Mouse (Mus musculus) lung, adult 18-20 months (tissue): ENCODE measurements around the gene Grin3b.
A peak's percentile ranks its signal among the peaks of the same experiment; 100 is the strongest.

ENCODE experiments used
- DNase-seq, 2 experiments: peaks; one replicate each; pipeline ENCODE4 v3.0.0; 2022; ENCODE audit warnings: mixed read lengths in 2 of 2

Gene Grin3b

GRCm38 (mm10) chr10:80019471-80020131 lies 49.1 kb downstream of the Grin3b start:
- peak in 1 of 2 experiments; percentile 44 for DNase-seq

GRCm38 (mm10) chr10:80020191-80020590 lies 49.7 kb downstream of the Grin3b start:
- no peak for DNase-seq

- DNase-seq = no peak
Measured at GRCm38 (mm10) chr10:80020603-80021319, 50.2 kb downstream of the Grin3b start.

GRCm38 (mm10) chr10:80021320-80021641 lies 50.8 kb downstream of the Grin3b start:
- no peak for DNase-seq

GRCm38 (mm10) chr10:80022164-80022563 lies 51.6 kb downstream of the Grin3b start:
- DNase-seq = no peak

GRCm38 (mm10) chr10:80022806-80023205 lies 52.3 kb downstream of the Grin3b start:
- no peak for DNase-seq

GRCm38 (mm10) chr10:80023758-80024157 lies 53.2 kb downstream of the Grin3b start:
- no peak for DNase-seq

GRCm38 (mm10) chr10:80024229-80025043 lies 53.9 kb downstream of the Grin3b start:
- DNase-seq = peak; percentile 57 to 58

- DNase-seq = no peak
Measured at GRCm38 (mm10) chr10:80025044-80025347, 54.5 kb downstream of the Grin3b start.

GRCm38 (mm10) chr10:80025463-80025862 lies 54.9 kb downstream of the Grin3b start:
- no peak for DNase-seq

- no peak for DNase-seq
Measured at GRCm38 (mm10) chr10:80025889-80026288, 55.4 kb downstream of the Grin3b start.
